Mouse (Mus musculus) lung, postnatal 10 days (tissue): ENCODE results near the gene Inca1.

Source experiments
- DNase-seq: peaks from one replicate; pipeline ENCODE4 v3.0.0; 2021

Gene Inca1

DNA sequence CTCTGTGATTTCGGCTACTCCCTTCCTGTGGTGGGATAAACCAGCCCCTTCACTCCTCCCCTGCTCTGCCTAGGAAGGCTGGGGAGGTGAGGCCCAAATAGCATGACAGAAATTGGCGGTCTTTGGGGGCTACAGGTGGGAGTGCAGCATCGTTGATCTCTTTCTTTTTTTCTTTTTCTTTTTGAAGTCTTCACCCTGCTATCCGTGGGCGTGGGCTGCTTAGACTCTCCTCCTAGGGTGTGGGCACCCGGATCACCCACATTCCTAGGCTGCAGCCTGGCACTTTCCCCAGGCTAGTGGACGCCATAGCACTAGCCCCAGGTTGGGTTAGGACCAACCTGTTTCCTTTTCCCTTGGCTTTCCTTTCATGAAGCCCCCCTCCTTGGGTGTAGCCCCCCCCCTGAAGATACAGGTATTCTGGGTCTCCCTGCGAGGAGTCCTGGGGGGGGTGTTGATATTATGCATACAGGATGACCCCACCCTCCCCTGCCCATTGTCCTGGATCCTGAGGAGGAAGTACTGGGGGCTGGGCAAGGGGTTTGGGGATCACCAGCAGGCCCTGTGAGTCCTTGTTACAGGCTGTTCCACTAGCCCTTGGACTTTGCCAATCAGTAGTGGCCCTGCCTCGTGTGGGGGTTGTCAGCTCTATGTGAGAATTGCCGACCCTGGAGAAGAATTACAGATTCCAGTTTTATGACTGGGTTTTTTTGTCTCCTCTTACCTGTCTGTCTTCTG, 1.4 kb upstream of the Inca1 start:
- peak; percentile 31 for DNase-seq

DNA sequence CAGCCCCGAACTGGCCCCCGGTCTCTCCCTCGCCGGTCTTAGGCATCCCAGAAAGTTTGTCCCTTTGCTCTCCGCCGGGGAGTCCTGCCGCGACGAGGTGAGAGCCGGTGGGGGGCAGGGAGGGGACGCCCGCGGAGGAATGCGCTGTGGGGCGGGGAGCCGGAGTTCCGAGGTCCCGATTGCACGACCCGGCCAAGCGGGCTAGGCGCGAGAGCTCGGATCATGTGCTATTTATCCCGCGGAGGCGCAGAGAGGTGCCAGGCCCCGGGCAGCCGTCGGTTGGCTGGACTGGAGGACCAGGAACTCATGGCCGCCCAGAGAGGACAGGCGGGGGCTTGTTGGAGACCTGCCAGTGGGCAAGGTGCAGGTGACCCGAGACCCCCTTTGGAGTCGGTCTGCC, 658 bp upstream of the Inca1 start:
- DNase-seq = peak; percentile 82

DNA sequence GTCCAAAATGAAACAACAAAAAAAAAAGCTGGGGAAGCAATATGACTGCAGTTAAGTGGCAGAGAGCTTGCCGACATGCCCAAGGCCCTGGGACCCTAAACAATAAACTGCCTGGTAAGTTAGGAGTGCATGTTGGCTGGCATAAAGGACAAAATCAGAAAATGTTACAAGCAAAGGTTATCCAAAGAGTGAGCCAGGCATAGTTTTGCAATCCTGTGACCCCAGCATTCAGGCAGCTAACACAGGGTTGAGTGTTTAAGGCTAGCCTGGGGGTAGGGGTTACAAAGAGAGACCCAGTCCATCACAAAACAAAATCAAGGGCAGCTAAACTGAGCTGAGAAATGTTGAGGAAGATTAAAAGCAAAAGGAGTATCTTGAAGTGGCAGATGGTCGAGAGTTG, 904 bp downstream of the Inca1 start:
- DNase-seq = no peak

DNA sequence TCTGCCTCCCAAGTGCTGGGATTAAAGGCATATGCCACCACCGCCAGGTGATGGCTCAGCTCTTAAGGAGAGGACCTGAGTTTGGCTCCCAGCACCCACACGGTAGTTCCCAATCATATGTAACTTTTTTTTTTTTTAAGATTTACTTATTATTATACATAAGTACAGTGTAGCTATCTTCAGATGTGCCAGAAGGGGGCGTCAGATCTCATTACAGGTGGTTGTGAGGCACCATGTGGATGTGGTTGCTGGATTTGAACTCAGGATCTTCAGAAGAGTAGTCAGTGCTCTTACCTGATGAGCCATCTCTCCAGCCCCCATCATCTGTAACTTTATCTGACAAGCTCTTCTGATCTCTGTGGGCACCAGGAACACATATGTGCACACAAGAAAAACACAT, 2.6 kb downstream of the Inca1 start:
- no peak for DNase-seq

GRCm38 (mm10) chr11:70693504-70693903, 6.5 kb downstream of the Inca1 start:
- DNase-seq = no peak

- DNase-seq = no peak
These were observed 10.4 kb downstream of the Inca1 start for GRCm38 (mm10) chr11:70689578-70689977.

GRCm38 (mm10) chr11:70688372-70688771, 11.6 kb downstream of the Inca1 start:
- no peak for DNase-seq

- DNase-seq = peak; percentile 95
These were observed 12.3 kb downstream of the Inca1 start, which contains the start of gene Camta2 for GRCm38 (mm10) chr11:70687601-70688199. Camta2 (minus strand) TSS chr11:70688105.

GRCm38 (mm10) chr11:70686901-70687566, 12.9 kb downstream of the Inca1 start:
- DNase-seq = peak; percentile 40

DNA sequence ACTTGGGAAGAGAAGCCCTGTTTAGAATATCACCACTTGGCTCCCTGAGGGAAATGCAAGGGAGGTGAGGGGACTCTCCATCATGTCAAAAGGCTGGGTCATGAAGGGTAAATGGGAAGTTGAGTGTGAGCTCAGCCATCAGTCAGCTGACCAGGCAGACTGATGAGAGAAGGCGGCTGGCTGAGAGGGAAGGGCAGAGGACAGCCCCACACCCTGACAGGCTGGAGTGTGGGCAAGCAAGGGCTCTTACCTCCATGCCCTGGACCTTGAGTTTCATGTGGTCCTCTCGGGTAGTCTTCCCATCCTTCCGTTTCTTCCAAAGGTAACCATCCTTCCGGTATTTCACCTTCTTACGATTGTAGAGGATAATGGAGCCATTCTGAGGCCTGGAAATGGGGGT, 16.3 kb downstream of the Inca1 start:
- DNase-seq = no peak

GRCm38 (mm10) chr11:70681897-70682581, 17.9 kb downstream of the Inca1 start:
- DNase-seq = peak; percentile 84

GRCm38 (mm10) chr11:70681170-70681569, 18.8 kb downstream of the Inca1 start:
- DNase-seq = no peak

DNA sequence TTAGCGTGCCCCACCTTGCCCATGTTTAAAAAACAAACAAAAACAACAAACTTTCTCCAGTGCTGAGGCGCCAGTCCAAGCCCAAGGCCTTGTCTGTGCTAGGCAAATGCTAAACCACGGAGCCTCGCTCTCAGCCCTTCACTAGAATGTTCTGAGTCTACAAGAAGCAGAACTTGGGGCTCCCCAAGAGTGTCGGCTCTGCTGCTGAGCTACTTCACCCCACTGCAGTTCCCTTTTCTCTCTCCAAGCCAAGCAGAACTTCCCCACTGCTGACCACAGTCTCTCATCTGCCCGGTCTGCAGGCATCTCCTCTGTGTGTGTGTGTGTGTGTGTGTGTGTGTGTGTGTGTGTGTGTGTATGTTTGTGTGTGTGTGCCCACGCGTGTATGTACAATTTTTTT, 20.1 kb downstream of the Inca1 start:
- no peak for DNase-seq

DNA sequence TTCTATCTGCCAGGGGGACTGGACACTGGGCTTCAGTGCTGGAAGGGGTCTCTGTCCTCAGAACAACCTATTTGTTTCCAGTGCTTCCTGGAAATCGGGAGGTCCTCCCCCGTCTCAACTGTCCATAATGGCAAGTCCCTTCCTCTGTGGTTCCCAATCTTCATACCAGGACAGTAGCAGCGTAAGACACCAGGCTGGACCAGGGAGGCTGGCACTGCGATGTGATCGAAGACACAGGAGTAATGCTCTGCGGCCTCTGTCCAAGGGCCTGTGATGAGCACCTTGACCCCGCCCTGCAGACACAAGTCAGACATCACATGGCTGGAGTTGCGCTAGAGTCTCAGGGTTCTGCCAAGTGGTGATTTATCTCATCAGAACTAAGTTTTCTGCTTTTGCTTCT, 20.6 kb downstream of the Inca1 start:
- DNase-seq = no peak

DNA sequence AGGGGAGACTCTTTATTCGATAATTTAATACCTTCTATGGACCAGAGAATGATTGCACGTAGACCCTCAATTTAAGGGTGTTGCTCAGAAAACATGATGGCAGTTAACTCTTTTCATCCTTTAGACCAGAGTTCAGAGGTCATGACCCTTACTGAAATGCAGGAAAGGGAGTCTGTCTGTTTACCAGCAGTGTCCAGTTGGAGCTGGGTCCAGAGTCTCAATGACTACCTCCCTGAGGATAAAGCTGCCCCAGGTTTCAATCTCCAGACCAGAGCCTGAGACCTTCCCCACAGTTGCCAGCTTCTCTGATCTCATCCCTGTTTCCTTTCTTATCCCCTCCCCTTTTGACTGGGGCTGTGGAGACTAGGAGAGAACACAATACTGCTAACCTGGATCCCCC, 21.4 kb downstream of the Inca1 start:
- no peak for DNase-seq

- DNase-seq = no peak
These were observed 21.9 kb downstream of the Inca1 start for GRCm38 (mm10) chr11:70678092-70678491.

- DNase-seq = no peak
These were observed 25.5 kb downstream of the Inca1 start for GRCm38 (mm10) chr11:70674501-70674900.

GRCm38 (mm10) chr11:70674014-70674413, 25.9 kb downstream of the Inca1 start:
- no peak for DNase-seq

DNA sequence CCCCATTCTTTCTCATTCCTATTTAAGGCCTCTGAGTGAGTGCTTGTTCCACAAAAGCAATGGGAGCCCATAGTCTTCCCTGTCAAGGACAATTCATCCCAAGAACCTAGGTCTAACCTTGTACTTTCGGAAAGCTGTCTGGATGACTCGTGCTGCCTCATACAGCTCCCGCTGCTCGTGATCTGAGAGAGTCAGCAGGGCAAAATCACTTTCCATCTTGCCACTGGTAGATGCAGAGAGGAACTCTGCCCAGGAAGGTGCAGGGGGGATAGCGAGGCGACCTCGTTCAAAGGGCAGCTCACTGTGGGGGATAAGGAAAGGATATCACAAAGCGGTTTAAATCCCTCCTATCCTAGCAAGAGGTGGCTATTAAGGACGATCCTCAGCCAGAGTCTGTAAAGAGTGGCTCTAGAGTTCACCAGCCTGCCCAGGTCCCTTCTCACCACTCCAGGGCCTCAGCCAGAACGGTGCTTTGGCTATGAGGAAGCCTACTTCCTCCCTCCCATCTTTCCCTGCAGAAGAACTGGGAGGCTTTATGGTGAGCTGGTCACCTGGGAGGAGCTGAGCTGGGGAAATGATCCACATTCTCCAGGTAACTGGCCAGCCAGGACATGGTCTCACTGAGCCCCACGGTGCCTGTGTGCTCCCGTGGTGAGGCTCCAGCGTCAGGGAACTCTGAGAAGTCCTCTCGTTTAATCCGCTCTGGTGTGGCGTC, 28.5 kb downstream of the Inca1 start:
- no peak for DNase-seq

GRCm38 (mm10) chr11:70670483-70670882, 29.5 kb downstream of the Inca1 start:
- DNase-seq = no peak

DNA sequence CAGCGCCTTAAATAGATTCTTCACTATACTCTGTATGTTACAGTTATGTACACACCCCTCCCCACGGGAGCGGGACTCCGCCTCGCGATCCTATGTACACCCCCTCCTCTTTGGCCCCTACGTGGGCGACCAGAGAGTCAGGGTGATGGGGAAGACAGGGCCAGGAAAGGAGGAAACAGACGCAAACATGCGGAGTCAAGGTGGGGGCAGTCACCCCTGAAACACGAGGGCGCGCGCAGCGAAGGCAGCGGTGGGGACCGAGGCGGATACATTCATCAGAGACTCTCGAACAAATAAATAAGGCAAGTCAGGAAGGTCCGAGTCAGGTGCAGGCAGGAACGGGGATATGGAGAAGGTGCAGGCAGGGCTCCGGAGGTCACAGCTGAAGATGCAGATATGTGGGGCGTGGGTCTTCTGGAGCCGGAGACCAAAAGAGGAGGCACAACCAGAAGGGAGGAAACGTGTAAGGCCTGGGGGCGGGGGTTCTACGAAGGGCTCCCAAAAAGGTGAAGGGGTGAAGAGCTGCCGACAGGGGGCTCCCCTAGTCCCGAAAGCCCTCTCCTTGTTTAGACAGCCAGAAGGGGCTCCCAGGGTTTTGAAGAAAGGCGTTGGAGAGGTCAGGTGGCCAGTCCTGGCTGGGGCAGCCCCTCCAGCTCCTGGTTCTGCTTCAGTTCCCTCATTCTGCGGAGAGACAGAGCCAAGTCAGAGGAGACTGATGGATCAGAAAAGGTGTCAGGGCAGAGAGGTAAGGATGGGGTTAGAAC, 30.2 kb downstream of the Inca1 start:
- DNase-seq = peak; percentile 89
